Mouse (Mus musculus): Measurements from ENCODE around the gene Serpinb6c.
"Not testable (repeated sequence)": the region's sequence is repeated elsewhere in the genome, so short reads cannot be mapped to it uniquely, and the experiment has no call there.

The Serpinb6c gene

DNA sequence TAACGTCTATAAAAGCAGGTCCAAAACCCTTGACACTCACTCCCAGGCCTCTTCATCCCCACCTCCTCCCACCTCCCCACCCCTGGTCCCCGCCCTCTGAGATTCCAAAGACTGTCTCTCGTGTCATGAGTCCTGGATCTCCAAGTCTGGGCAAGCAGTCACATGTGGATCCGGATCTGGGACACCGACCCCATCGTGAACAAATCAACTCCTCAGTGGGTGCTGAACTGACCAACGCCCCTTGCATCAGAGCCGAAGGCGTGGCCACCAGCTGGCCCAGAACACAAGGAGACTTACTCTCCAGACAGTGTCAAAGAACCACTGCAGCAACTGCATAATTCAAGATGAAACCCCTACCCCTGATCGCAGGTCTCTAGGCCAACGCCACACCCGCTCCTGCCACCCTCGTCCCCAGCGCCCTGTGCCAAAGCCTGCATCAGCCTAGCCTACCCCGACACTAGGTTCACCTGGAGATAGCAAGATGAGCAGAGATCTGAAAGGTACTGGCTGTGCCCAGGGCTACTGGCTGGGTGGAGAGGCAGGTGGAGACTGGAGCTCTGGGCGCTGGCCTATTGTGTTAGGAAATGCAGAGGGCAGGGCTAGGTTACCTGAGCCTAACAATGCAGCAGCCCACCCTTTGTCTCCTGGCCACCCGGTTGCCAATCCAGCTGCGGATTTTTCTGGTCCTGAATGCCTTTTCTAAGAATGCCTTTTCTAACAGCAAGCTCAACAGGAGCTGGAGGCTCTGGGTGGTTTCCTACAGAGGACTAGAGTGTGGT lies at the start of gene Serpinb6c:
TSS of gene Serpinb6c (minus strand) at position 533 of the 779 bp plus-strand sequence.
- no peak for DNase-seq (ENCODE audit: low read depth in 1 of 2, low spot score in 2 of 2)

DNA sequence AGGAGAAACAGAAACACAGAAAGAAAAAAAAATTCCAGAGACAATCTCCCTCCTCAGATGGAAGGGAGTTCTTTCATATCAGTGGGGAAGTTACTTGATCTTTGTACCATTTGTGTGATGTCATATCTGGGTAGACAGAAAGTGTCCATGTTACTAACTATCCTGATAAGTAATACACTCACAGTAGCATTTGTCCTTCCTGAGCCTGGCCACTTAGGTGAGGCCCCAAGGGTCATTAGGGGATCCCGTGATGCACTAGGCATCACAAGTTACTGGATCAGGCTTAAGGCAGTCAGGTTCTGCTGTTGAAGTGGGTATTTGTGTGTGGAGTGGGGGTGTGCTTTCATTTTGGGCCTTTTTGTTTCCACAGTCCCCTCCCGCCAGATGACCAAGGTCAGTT lies 47.4 kb upstream of the Serpinb6c start:
- no peak for DNase-seq (ENCODE audit: low read depth in 1 of 2, low spot score in 2 of 2)

DNA sequence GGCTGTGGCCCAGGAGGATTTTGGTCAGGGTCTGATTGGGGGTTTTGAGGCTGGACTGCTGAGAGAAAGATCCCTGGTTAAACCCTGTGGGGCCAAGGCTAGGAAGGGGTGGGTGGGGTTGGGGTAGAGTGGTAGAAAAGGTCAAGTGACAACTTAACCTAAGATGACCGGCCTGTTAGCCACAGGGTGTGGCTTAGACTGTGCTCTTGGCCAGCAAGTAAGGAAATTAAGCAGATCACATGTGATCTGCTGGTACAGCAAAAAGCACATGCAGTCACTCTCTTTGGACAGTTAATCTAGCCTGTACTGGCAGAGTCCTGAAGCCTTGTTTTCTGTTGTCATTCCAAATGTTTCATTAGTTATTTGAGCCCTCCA lies 46.6 kb upstream of the Serpinb6c start:
- no peak for DNase-seq (ENCODE audit: low read depth in 1 of 2, low spot score in 2 of 2)

DNA sequence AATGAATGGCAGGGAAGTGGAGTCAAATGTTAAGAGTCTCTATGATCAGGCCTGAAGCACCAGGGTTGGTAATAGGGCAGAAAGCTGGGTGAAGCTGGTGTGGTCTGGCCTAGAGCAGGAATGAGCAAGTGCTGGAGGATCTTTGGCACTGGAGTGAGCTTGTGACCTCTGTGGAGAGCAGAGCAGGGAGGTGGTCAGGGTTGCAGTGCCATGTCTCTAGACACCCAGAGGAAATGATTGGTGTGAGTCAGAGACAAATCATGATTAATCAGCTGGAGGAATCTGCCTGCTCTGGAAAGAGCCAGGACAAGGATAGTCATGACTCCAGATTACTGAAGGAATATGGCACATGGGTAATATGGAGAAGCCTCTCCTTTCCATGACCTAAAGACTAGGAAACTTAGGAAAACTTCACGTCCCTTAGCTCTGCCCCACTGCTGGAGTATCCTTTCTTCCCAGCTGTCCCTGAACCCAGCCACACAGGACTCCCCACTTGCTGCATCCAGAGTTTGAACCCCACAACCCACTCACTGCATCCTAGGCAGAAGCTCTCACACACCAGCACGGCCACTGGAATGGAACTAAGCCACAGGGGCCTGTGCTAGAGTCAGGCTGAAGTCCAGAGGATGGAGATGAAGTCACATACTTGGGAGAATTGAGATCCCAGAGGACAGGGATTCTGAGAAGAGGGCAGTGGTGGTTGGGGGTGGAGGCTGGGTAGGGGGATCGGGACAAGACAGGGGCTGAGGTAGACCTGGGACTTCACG lies 46.0 kb upstream of the Serpinb6c start:
- DNase-seq (ENCODE audit: low read depth in 1 of 2, low spot score in 2 of 2), result no peak

DNA sequence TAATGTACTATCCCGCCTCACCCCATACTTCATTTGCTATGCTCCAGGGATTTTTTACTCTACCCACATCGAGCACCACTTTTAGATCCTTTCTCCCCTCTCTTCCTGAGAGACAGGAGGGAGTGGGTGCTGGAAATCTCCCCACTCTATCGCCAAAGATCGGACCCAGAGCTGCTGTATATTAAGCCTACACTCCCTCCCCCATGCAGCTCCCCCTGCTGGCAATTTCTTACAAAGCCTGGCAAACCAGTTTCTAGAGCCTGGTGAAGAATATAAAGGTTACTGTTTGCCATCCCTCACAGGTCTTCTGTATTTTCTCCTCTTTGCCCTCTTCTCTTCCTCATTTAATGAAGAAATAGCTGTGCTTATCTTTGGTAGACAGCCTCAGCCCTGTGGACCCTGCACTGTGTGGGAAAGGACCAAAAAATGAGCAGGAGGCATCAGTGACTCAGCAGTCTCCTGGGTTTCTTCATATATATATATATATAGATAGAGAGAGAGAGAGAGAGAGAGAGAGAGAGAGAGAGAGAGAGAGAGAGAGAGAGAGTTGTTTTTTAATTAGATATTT lies 36.8 kb upstream of the Serpinb6c start:
- DNase-seq (ENCODE audit: low read depth in 1 of 2, low spot score in 2 of 2), result no peak

DNA sequence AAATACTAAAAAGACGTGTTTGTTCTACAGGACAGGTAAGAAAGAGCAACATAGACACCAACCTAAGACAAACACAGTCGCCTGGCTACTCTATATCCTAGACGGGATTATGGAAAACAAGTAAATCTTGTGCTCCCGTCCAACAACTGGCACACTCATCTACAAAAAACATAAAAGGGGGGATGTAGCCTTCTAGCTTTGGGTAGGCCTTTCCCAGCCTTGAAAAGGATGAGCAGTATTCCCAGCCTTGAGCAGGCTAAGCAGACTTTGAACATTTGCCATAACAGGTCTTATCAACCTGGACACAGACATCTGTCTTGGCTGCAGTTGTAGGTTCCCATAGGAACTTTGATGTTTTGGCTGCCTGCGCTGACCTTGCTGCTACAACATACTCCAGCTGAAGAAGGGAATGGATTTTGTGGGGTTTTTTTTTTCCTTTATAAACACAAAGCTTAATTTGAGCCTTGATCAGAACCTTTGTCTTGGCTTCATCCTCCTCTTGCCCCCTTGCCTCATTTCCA lies 35.8 kb upstream of the Serpinb6c start:
- no peak for DNase-seq (ENCODE audit: low read depth in 1 of 2, low spot score in 2 of 2)

DNA sequence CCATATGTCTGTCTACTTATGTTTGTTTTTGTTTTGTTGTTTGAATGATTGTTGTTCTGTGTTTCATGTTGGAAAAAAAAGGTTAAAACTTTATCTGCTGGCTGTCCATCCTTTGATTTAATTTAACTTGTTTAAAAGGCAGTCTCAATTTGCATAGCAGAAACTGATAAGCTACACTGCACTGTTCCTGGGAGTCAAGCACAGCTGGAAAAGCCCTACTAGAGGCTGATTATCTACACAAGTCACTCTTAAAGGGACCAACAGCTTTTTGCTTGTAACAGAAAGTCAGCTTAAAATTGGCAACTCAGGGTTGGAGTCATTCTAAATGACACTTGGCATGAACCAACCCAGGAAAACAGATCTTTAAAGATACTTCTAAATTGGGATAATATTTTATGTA lies 32.1 kb upstream of the Serpinb6c start:
- DNase-seq (ENCODE audit: low read depth in 1 of 2, low spot score in 2 of 2), result not testable (repeated sequence)

DNA sequence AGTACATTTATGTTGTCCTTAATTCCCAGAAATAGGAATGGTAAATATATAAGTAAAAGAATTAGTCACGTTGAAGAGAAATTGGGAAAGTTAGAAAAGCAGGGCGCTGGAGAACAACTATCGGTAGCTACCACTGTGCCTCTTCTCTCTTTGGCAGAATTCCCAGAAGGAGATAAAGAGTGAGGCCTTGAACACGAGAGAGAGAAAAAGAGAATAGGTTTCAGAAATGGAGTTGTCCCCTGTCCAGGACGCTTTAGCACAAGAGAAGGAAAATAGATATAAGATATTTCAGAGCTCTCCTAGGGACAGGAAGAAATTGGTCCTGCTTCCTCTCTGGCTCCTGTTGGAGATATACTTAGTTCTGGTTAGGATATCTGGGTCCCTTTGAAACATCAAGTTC lies 31.6 kb upstream of the Serpinb6c start:
- DNase-seq (ENCODE audit: low read depth in 1 of 2, low spot score in 2 of 2), result no peak

DNA sequence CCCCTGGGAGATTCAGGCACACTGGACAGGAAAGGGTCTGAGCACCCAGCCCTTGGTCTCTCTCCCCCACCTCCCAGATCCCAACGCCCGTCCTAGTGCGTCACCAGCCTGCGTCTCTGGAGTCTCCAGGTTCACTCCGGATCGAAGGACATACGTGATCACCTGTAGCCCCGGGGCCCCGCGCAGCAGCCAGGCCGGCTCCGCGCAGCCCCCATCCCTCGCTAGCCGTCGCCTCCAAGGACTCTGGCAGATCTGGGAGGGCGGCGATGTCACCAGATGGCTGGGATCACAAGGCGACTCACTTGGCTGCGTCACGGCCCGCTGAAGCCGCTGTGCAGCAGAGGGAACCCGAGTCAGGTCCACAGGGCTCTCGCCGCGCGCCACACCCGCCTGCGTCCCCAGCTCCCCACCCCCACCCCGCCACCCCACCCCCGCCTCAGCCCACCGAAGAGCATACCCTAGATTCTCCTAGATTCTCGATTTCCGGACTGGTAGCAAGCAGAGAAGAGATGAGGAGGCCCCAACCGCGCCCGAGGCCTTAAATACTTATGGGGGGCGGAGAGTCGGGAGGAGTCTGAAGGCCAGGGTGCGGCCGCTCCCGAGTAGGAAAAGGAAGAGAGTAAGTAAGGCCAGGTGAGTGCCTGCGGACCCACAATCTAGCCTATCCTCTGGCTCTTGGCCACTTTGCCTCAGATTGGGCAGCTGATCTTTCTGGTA lies 30.1 kb upstream of the Serpinb6c start:
- DNase-seq (ENCODE audit: low read depth in 1 of 2, low spot score in 2 of 2), result no peak

DNA sequence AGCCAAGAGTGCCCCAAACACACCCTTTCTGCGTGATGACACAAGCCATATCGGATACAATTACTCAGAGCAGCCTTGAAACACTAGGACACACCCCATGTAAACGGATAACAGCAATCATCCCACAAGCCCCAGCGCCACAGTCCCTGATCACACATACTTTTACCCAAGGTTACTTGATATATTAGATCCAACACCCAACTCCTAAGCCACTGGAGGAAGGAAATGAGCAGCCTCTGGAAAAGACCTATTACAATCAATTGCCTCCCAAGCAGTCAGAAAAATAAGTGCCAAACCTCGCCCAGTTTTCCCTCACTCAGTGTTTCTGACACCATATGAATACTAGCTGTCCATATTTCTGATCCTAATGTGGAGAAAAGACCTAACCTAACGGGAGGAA lies 29.2 kb upstream of the Serpinb6c start:
- no peak for DNase-seq (ENCODE audit: low read depth in 1 of 2, low spot score in 2 of 2)

DNA sequence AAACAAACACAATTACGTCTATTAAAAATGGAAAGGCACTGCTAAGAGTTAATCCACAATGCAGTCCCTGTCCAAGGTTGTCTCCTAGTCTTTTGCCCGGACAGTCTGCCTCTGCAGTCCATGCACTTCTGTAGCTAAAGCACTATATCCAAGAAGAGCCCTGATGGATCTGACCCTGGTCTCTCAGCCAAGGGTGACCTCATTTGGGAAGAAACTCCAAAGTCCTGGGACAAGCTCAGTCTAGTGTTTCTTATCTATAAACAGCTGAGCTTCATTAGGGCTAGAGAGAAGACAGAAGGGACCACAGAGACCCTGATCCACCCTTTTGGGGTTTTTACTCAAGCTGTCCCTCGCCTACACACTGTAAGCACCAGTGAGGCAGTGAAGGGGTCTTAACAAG lies 25.4 kb upstream of the Serpinb6c start:
- DNase-seq (ENCODE audit: low read depth in 1 of 2, low spot score in 2 of 2), result no peak

DNA sequence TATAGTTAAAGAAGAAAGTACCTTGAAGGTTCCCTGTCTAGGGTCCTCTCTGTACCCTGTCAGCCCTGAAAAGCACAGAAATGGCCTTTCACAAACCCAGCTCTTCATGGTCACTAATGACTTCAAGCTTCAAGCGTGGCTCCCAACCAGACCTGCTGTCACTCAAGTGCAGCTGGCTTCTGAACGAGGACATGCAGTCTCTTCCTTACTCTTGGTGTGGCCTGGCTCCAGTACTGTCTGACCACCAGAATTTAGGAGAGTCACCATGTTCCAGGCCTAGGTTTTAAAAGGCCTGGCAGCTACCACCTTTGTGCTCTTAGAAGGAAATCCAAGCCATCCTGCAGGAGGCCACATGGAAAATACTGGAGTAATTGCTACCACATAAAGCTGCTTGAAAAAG lies 24.8 kb upstream of the Serpinb6c start:
- no peak for DNase-seq (ENCODE audit: low read depth in 1 of 2, low spot score in 2 of 2)

DNA sequence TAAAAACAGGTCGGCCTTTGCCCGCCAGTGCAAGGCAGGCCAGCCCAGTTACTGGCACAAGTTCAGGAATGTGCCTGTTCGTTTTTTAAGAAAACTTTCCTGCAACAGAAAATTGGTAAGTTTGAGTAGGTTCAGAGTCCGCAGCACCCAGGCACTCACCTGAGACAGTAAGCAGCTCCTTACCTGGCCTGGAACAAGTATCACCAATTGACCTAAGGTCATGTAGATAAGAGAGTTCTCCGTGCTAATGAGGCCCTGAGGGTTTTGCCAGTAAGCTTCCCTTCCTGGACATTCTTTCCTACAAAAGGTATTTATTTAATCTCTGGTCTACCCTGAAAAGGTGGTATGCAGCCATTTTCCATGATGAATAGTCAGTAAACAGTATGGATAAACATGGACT lies 16.2 kb upstream of the Serpinb6c start:
- no peak for DNase-seq (ENCODE audit: low read depth in 1 of 2, low spot score in 2 of 2)

DNA sequence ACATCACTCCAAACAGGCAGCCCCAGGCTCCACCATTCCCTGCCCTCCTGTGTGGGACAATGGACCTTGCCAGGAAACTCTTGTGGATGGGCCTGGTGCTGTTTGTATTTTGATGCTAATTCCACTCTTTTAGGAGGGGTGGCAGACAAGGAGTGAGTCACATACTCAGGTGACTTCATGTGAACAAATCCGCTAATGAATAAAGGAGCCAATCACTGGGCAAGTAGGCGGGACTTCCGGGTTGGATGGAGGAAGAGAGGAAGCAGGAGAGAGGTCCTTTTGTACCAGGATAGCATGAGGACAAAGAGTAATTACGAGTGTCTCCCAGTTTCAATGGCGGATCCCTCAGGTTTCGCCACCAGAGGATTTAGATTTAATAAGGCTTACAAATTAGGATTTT lies 15.5 kb upstream of the Serpinb6c start:
- DNase-seq (ENCODE audit: low read depth in 1 of 2, low spot score in 2 of 2), result no peak

DNA sequence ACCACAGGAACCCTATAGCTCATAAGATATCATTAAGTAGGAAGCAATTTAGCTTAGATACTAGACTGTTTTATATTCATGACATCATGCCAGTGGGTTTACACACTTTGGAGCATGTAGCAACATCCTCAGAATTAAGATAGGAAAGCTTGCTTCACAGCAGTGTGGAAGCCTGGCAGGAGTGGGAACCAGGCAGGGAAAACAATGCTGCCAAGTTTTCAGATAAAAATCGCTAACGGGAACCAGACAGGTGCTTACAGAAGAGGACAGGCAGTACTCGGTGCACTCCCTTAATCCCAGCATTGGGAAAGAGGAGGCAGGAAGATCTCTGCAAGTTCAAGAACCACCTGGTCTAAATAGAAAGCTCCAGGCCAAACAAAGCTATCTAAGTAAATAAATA lies 1.3 kb upstream of the Serpinb6c start:
- DNase-seq (ENCODE audit: low read depth in 1 of 2, low spot score in 2 of 2), result no peak

DNA sequence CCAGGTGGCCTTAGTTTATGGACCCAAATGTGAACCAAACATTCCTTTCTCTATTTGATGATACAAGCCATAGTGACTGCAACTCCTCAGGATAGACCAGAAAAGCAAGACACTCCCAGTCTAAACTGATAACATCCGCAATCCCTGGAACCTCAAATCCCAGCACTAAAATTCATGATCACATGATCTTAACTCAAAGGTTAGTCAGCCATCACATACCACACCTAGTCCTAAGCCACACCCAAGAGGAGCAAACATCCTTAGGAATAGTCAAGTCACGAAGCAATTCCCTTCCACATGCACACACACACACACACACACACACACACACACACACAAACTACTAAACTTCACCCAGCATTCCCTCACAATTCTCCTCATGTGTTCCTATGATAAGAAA lies 2.2 kb downstream of the Serpinb6c start:
- no peak for DNase-seq (ENCODE audit: low read depth in 1 of 2, low spot score in 2 of 2)

DNA sequence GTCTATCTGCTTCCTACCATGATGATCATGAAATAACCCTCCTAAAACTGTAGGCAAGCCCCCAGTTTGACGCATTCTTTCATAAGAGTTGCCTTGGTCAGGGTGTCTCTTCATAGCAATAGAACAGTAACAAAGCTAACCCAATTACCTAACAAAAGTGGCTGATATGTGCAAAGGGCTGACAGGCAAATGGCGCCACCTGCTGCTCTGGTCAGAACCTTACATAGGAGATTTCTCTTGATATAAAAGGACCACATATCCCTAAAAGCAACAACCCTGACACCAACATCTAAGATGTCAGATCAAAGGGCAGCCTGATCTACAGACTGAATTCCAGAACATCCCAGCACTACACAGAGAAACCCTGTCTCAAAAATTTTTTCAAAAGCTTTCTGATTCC lies 11.3 kb downstream of the Serpinb6c start:
- DNase-seq (ENCODE audit: low read depth in 1 of 2, low spot score in 2 of 2), result no peak

DNA sequence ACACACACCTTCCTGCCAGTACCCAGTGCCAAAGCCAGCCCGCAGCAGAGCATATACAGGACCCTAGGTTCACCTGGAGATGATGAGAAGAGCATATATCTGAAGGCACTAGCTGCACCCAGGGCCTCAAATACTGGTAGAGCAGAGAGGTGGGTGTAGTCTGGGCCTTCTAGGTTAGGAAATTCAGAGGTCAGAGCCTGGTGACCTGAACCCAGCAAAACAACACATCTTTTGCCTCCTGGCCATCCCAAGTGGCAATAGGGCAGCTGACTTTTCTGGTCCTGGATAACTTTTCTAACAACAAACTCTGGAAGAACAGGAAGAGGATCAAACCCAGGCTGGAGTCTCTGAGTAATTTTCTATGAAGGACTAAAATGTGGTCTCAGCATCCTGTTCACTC lies 62.2 kb downstream of the Serpinb6c start, which contains the start of gene Serpinb6e:
TSS of gene Serpinb6e (minus strand) at position 101 of the 400 bp plus-strand sequence.
- DNase-seq (ENCODE audit: low read depth in 1 of 2, low spot score in 2 of 2), result no peak

DNA sequence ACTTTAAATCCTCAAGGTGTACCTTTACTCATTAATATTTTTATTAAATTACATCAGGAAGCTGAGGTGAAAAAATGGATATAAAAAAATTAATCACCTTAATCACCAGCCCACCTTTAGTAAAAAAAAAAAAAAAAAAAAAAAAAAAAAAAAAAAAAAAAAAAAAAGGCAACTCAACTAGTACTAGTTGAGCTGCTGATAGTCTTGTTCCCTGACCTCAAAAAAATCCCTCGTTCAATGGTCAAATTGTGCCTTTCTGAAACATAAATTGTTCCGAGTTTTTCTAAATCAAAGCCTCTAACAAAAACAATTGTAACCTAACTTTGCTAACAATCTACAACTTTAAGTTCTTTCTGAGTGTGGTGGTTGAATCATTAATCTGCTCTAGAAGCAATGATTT lies 74.8 kb downstream of the Serpinb6c start:
- no peak for DNase-seq (ENCODE audit: low read depth in 1 of 2, low spot score in 2 of 2)

Measured in monocyte, adult 2 months (primary cell).